Mouse (Mus musculus): ENCODE measurements around the gene Rhbdf2. TPM values are rescaled to one million over a fixed set of nuclear protein-coding genes. Genes with fewer than 3 reads are reported as not detected.

The Rhbdf2 gene
- polyA plus RNA-seq, 1 experiment from 2014 or later, result 3.1 TPM

- WGBS, result 90% methylated on average over 3 of the region's 3 CpGs
Measured at GRCm38 (mm10) chr11:116607717-116608116, 19.1 kb downstream of the Rhbdf2 start.

GRCm38 (mm10) chr11:116604097-116604496, 22.7 kb downstream of the Rhbdf2 start:
- WGBS, result 92% methylated on average over 12 of the region's 12 CpGs
- Histone ChIP-seq H3K4me1 (ENCODE audit: control insufficient read depth, insufficient read depth, low read length) (no peaks in the 10 kb centered on the region), H3K9ac (replicated peaks; ENCODE audit: low read length) (no peak overlapping the region), H3K36me3 (replicated peaks; ENCODE audit: control insufficient read depth, insufficient read depth, low read depth, low read length) (no peaks in the 10 kb centered on the region), H3K27me3 (ENCODE audit: control insufficient read depth, insufficient read depth, low read length) (no peaks in the 10 kb centered on the region), H3K9me3 (replicated peaks; ENCODE audit: control insufficient read depth, low read length) (no peaks in the 10 kb centered on the region), H3K4me3 (ENCODE audit: low read depth, low read length) (no peak overlapping the region), H3K27ac (replicated peaks; ENCODE audit: low read depth, low read length) (no peak overlapping the region), H3K4me2 (ENCODE audit: low read depth, low read length) (no peak overlapping the region)
- DNase-seq (ENCODE audit: low spot score) (no peak), ATAC-seq (replicated peaks; ENCODE audit: insufficient number of reproducible peaks, low FRiP score, low TSS enrichment, low read depth) (no peak)

More at GRCm38 (mm10) chr11:116607717-116608116, 19.1 kb downstream of the Rhbdf2 start:
- no peaks in the 10 kb centered on the region for H3K36me3 ChIP-seq (replicated peaks; ENCODE audit: control insufficient read depth, insufficient read depth, low read depth, low read length)
- H3K27me3 ChIP-seq (ENCODE audit: control insufficient read depth, insufficient read depth, low read length), result no peaks in the 10 kb centered on the region
- H3K9me3 ChIP-seq (replicated peaks; ENCODE audit: control insufficient read depth, low read length), result no peaks in the 10 kb centered on the region
- no peak for DNase-seq (ENCODE audit: low spot score)
- ATAC-seq (replicated peaks; ENCODE audit: insufficient number of reproducible peaks, low FRiP score, low TSS enrichment, low read depth), result no peak
- no peak overlapping the region for H3K9ac ChIP-seq (replicated peaks; ENCODE audit: low read length)
- H3K4me2 ChIP-seq (ENCODE audit: low read depth, low read length), result no peak overlapping the region
- no peak overlapping the region for H3K4me3 ChIP-seq (ENCODE audit: low read depth, low read length)
- no peak overlapping the region for H3K27ac ChIP-seq (replicated peaks; ENCODE audit: low read depth, low read length)
- no peaks in the 10 kb centered on the region for H3K4me1 ChIP-seq (ENCODE audit: control insufficient read depth, insufficient read depth, low read length)

- Histone ChIP-seq H3K4me3 (ENCODE audit: low read depth, low read length) (no peak overlapping the region), H3K4me1 (ENCODE audit: control insufficient read depth, insufficient read depth, low read length) (no peaks in the 10 kb centered on the region), H3K4me2 (ENCODE audit: low read depth, low read length) (no peak overlapping the region), H3K36me3 (replicated peaks; ENCODE audit: control insufficient read depth, insufficient read depth, low read depth, low read length) (no peaks in the 10 kb centered on the region), H3K27me3 (ENCODE audit: control insufficient read depth, insufficient read depth, low read length) (no peaks in the 10 kb centered on the region), H3K27ac (replicated peaks; ENCODE audit: low read depth, low read length) (no peak overlapping the region), H3K9me3 (replicated peaks; ENCODE audit: control insufficient read depth, low read length) (no peaks in the 10 kb centered on the region), H3K9ac (replicated peaks; ENCODE audit: low read length) (no peak overlapping the region)
- no peak for ATAC-seq (replicated peaks; ENCODE audit: insufficient number of reproducible peaks, low FRiP score, low TSS enrichment, low read depth)
- 91% methylated on average over 10 of the region's 10 CpGs for WGBS
- DNase-seq (ENCODE audit: low spot score), result no peak
Measured at GRCm38 (mm10) chr11:116603339-116603738, 23.5 kb downstream of the Rhbdf2 start.

GRCm38 (mm10) chr11:116602043-116602442, 24.8 kb downstream of the Rhbdf2 start:
- Histone ChIP-seq H3K4me3 (ENCODE audit: low read depth, low read length) (no peak overlapping the region), H3K9ac (replicated peaks; ENCODE audit: low read length) (no peak overlapping the region), H3K4me2 (ENCODE audit: low read depth, low read length) (no peak overlapping the region), H3K27ac (replicated peaks; ENCODE audit: low read depth, low read length) (no peak overlapping the region), H3K36me3 (replicated peaks; ENCODE audit: control insufficient read depth, insufficient read depth, low read depth, low read length) (no peaks in the 10 kb centered on the region), H3K4me1 (ENCODE audit: control insufficient read depth, insufficient read depth, low read length) (no peaks in the 10 kb centered on the region), H3K27me3 (ENCODE audit: control insufficient read depth, insufficient read depth, low read length) (no peaks in the 10 kb centered on the region), H3K9me3 (replicated peaks; ENCODE audit: control insufficient read depth, low read length) (no peaks in the 10 kb centered on the region)
- ATAC-seq (replicated peaks; ENCODE audit: insufficient number of reproducible peaks, low FRiP score, low TSS enrichment, low read depth) (no peak), DNase-seq (ENCODE audit: low spot score) (no peak)
- WGBS, result 87% methylated on average over 8 of the region's 8 CpGs

GRCm38 (mm10) chr11:116601166-116601565, 25.7 kb downstream of the Rhbdf2 start:
- no peak for DNase-seq (ENCODE audit: low spot score)
- WGBS, result 91% methylated on average over 8 of the region's 8 CpGs
- no peak overlapping the region for H3K4me2 ChIP-seq (ENCODE audit: low read depth, low read length)

GRCm38 (mm10) chr11:116599230-116599629, 27.6 kb downstream of the Rhbdf2 start:
- 95% methylated on average over 15 of the region's 15 CpGs for WGBS
- H3K27me3 ChIP-seq (ENCODE audit: control insufficient read depth, insufficient read depth, low read length), result no peaks in the 10 kb centered on the region
- no peak overlapping the region for H3K4me2 ChIP-seq (ENCODE audit: low read depth, low read length)
- no peak overlapping the region for H3K9ac ChIP-seq (replicated peaks; ENCODE audit: low read length)
- H3K9me3 ChIP-seq (replicated peaks; ENCODE audit: control insufficient read depth, low read length), result no peaks in the 10 kb centered on the region
- no peak overlapping the region for H3K27ac ChIP-seq (replicated peaks; ENCODE audit: low read depth, low read length)
- DNase-seq (ENCODE audit: low spot score) (no peak), ATAC-seq (replicated peaks; ENCODE audit: insufficient number of reproducible peaks, low FRiP score, low TSS enrichment, low read depth) (no peak)
- H3K36me3 ChIP-seq (replicated peaks; ENCODE audit: control insufficient read depth, insufficient read depth, low read depth, low read length), result no peaks in the 10 kb centered on the region
- H3K4me1 ChIP-seq (ENCODE audit: control insufficient read depth, insufficient read depth, low read length), result no peaks in the 10 kb centered on the region
- no peak overlapping the region for H3K4me3 ChIP-seq (ENCODE audit: low read depth, low read length)

More at GRCm38 (mm10) chr11:116601166-116601565, 25.7 kb downstream of the Rhbdf2 start:
- Histone ChIP-seq H3K9ac (replicated peaks; ENCODE audit: low read length) (no peak overlapping the region), H3K27ac (replicated peaks; ENCODE audit: low read depth, low read length) (no peak overlapping the region), H3K9me3 (replicated peaks; ENCODE audit: control insufficient read depth, low read length) (no peaks in the 10 kb centered on the region), H3K4me3 (ENCODE audit: low read depth, low read length) (no peak overlapping the region), H3K27me3 (ENCODE audit: control insufficient read depth, insufficient read depth, low read length) (no peaks in the 10 kb centered on the region), H3K36me3 (replicated peaks; ENCODE audit: control insufficient read depth, insufficient read depth, low read depth, low read length) (no peaks in the 10 kb centered on the region), H3K4me1 (ENCODE audit: control insufficient read depth, insufficient read depth, low read length) (no peaks in the 10 kb centered on the region)
- no peak for ATAC-seq (replicated peaks; ENCODE audit: insufficient number of reproducible peaks, low FRiP score, low TSS enrichment, low read depth)

GRCm38 (mm10) chr11:116598193-116598592, 28.6 kb downstream of the Rhbdf2 start:
- no peak for DNase-seq (ENCODE audit: low spot score)
- Histone ChIP-seq H3K4me1 (ENCODE audit: control insufficient read depth, insufficient read depth, low read length) (no peaks in the 10 kb centered on the region), H3K36me3 (replicated peaks; ENCODE audit: control insufficient read depth, insufficient read depth, low read depth, low read length) (no peaks in the 10 kb centered on the region), H3K27me3 (ENCODE audit: control insufficient read depth, insufficient read depth, low read length) (no peaks in the 10 kb centered on the region), H3K9me3 (replicated peaks; ENCODE audit: control insufficient read depth, low read length) (no peaks in the 10 kb centered on the region), H3K9ac (replicated peaks; ENCODE audit: low read length) (no peak overlapping the region), H3K4me3 (ENCODE audit: low read depth, low read length) (no peak overlapping the region), H3K4me2 (ENCODE audit: low read depth, low read length) (no peak overlapping the region), H3K27ac (replicated peaks; ENCODE audit: low read depth, low read length) (no peak overlapping the region)
- no peak for ATAC-seq (replicated peaks; ENCODE audit: insufficient number of reproducible peaks, low FRiP score, low TSS enrichment, low read depth)
- WGBS, result 91% methylated on average over 8 of the region's 8 CpGs

- Histone ChIP-seq H3K27ac (replicated peaks; ENCODE audit: low read depth, low read length) (no peak overlapping the region), H3K4me2 (ENCODE audit: low read depth, low read length) (no peak overlapping the region), H3K27me3 (ENCODE audit: control insufficient read depth, insufficient read depth, low read length) (no peaks in the 10 kb centered on the region), H3K9me3 (replicated peaks; ENCODE audit: control insufficient read depth, low read length) (no peaks in the 10 kb centered on the region), H3K4me3 (ENCODE audit: low read depth, low read length) (no peak overlapping the region), H3K4me1 (ENCODE audit: control insufficient read depth, insufficient read depth, low read length) (no peaks in the 10 kb centered on the region), H3K9ac (replicated peaks; ENCODE audit: low read length) (no peak overlapping the region), H3K36me3 (replicated peaks; ENCODE audit: control insufficient read depth, insufficient read depth, low read depth, low read length) (no peaks in the 10 kb centered on the region)
- DNase-seq (ENCODE audit: low spot score), result no peak
- no peak for ATAC-seq (replicated peaks; ENCODE audit: insufficient number of reproducible peaks, low FRiP score, low TSS enrichment, low read depth)
- 88% methylated on average over 19 of the region's 19 CpGs for WGBS
Measured at GRCm38 (mm10) chr11:116596766-116597165, 30.1 kb downstream of the Rhbdf2 start.

All from embryonic facial prominence, embryonic 11.5 days (tissue).